In the genomic region with DNA sequence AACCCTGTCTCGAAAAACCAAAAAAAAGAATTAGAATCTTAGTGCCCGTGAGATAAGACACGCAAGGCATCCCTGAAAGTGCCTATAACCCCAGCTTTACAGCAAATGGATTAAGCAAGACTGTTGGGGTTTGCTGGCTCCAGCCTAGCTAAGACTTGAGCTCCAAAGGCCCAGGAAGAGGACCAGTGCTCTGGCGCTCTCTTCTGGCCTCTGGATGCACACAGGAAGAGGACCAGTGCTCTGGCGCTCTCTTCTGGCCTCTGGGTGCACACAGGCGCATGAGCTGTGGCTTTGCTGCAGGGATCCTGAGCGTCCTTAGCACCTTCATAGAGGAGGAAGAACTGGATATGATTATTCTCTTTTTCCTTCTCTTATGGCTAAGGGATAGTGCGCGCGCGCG, we compare ENCODE assay signal across 18 mouse cellular contexts. TPM values are rescaled to one million over a fixed set of nuclear protein-coding genes. Genes with fewer than 3 reads are reported as not detected.
A peak's percentile ranks its signal among the peaks of the same experiment; 100 is the strongest.
DNase-seq lines count a peak whose midpoint lies in the region; ATAC-seq and TF ChIP-seq lines count a peak whose summit lies in the region.
"Had no signal": no experiment of that assay in that cellular context is flagged by ENCODE, and none has a peak within 500 bp of the region (broad histone marks: within the 10 kb centered on the region; RNA-seq: fewer than 3 reads in every experiment).

No protein-coding gene starts in this region.

- intact Hi-C loops in left cerebral cortex, postnatal 4 days (cut with DNase I): no loop called here

- no peak overlapping the region for H3K4me3 ChIP-seq in lung, embryonic 14.5 days (ENCODE audit: low read depth, low read length)
- no peak overlapping the region for H3K4me3 ChIP-seq in forebrain, embryonic 12.5 days (replicated peaks)
- H3K4me3 ChIP-seq: embryonic facial prominence, embryonic 12.5 days; forebrain, embryonic 15.5 days; left cerebral cortex, adult 2 months; liver, embryonic 15.5 days; midbrain, embryonic 12.5 days; neural tube, embryonic 13.5 days had no signal

- H3K4me1 ChIP-seq in lung, embryonic 14.5 days (ENCODE audit: insufficient read depth): no peaks in the 10 kb centered on the region
- H3K4me1 ChIP-seq in forebrain, embryonic 12.5 days: no peaks in the 10 kb centered on the region
- H3K4me1 ChIP-seq: embryonic facial prominence, embryonic 12.5 days; forebrain, embryonic 15.5 days; midbrain, embryonic 12.5 days; neural tube, embryonic 13.5 days had no signal

- no peak overlapping the region for H3K9ac ChIP-seq in lung, embryonic 14.5 days
- H3K9ac ChIP-seq in forebrain, embryonic 12.5 days: no peak overlapping the region
- H3K9ac ChIP-seq: embryonic facial prominence, embryonic 12.5 days; forebrain, embryonic 15.5 days; liver, embryonic 15.5 days; midbrain, embryonic 12.5 days; neural tube, embryonic 13.5 days had no signal

- WGBS in lung, embryonic 14.5 days: 84% methylated on average over 12 of the region's 12 CpGs
- 83% methylated on average over 12 of the region's 12 CpGs for WGBS in forebrain, embryonic 12.5 days

- 0 out of 2 replicates have a peak, but pooled peaks cover 3% of the 10 kb centered on the region for H3K9me3 ChIP-seq in lung, embryonic 14.5 days (ENCODE audit: low read depth, low read length)
- no peaks in the 10 kb centered on the region for H3K9me3 ChIP-seq in forebrain, embryonic 12.5 days
- H3K9me3 ChIP-seq: forebrain, embryonic 15.5 days; liver, embryonic 15.5 days; midbrain, embryonic 12.5 days; neural tube, embryonic 13.5 days had no signal

- H3K27ac ChIP-seq in lung, embryonic 14.5 days (ENCODE audit: low read depth): no peak overlapping the region
- no peak overlapping the region for H3K27ac ChIP-seq in forebrain, embryonic 12.5 days
- H3K27ac ChIP-seq: embryonic facial prominence, embryonic 12.5 days; left cerebral cortex, adult 2 months; liver, embryonic 15.5 days; midbrain, embryonic 12.5 days; neural tube, embryonic 13.5 days had no signal

- no peak overlapping the region for H3K4me2 ChIP-seq in lung, embryonic 14.5 days
- no peak overlapping the region for H3K4me2 ChIP-seq in forebrain, embryonic 12.5 days
- H3K4me2 ChIP-seq: embryonic facial prominence, embryonic 12.5 days; forebrain, embryonic 15.5 days; liver, embryonic 15.5 days; midbrain, embryonic 12.5 days; neural tube, embryonic 13.5 days had no signal

- peak; percentile 16 for DNase-seq in embryo, embryonic 10.5 days (ENCODE audit: low spot score)
- no peak for DNase-seq in embryo, embryonic 11 days
- DNase-seq in lung, embryonic 14.5 days: peak; percentile 36
- no peak for DNase-seq in lung, adult 18-20 months
- DNase-seq in R1 (ENCODE audit: low read depth, low spot score): peak; percentile 40
- no peak for DNase-seq in left cerebral cortex, postnatal 4 days
- DNase-seq: cerebellum, adult 18-20 months; kidney, postnatal 10 days; thymus, postnatal 25 days had no signal

- peak; percentile 51 for TF ChIP-seq CTCF in lung, embryonic 14.5 days (IDR thresholded peaks at IDR 0.05; ENCODE audit: low read depth)

- H3K36me3 ChIP-seq in lung, embryonic 14.5 days (ENCODE audit: insufficient read depth): no peaks in the 10 kb centered on the region
- H3K36me3 ChIP-seq in forebrain, embryonic 12.5 days (replicated peaks): peaks cover 11% of the 10 kb centered on the region
- H3K36me3 ChIP-seq: liver, embryonic 15.5 days had no signal

- ATAC-seq in lung, embryonic 14.5 days (ENCODE audit: insufficient read depth): no peak
- ATAC-seq in megakaryocyte, adult 5-6 weeks (ENCODE audit: poor library complexity, severe bottlenecking): peak; percentile 81
- no peak for ATAC-seq in forebrain, embryonic 12.5 days (ENCODE audit: low FRiP score)
- ATAC-seq: hindbrain, embryonic 16.5 days had no signal

- H3K27me3 ChIP-seq in lung, embryonic 14.5 days (ENCODE audit: insufficient read depth, low read length): no peaks in the 10 kb centered on the region
- no peaks in the 10 kb centered on the region for H3K27me3 ChIP-seq in forebrain, embryonic 12.5 days
- H3K27me3 ChIP-seq: embryonic facial prominence, embryonic 12.5 days; forebrain, embryonic 15.5 days; liver, embryonic 15.5 days; midbrain, embryonic 12.5 days; neural tube, embryonic 13.5 days had no signal

RNA-seq across cellular contexts. Expression of a gene that starts 40.1 kb away (rescaled TPM):
- 12.2 and 12.7 TPM in 2 replicates for polyA plus RNA-seq in lung, embryonic 14.5 days (2014; fragmentation: Nextera tagmentation; extraction: Ambion mirVana)
- 8.8 and 10.2 TPM in 2 replicates for total RNA-seq in megakaryocyte, adult 5-6 weeks (2015)
- 5.6 and 8.0 TPM in 2 replicates for total RNA-seq in megakaryocyte, adult 5-6 weeks (2017)
- 10 to 100 TPM; 11.8 to 13.3 TPM for total RNA-seq in left cerebral cortex, postnatal 4 days (2021)
- 13.5 and 13.7 TPM in 2 replicates for polyA plus RNA-seq in forebrain, embryonic 12.5 days (2016; fragmentation: Nextera tagmentation; extraction: Ambion mirVana)

RNA-seq across cellular contexts. Expression of a gene that starts 58.8 kb away (rescaled TPM):
- 5,431 and 5,487 TPM in 2 replicates for polyA plus RNA-seq in lung, embryonic 14.5 days (2014; fragmentation: Nextera tagmentation; extraction: Ambion mirVana)
- 11,658 and 12,645 TPM in 2 replicates for total RNA-seq in megakaryocyte, adult 5-6 weeks (2015)
- total RNA-seq in megakaryocyte, adult 5-6 weeks (2017): 9,740 and 9,937 TPM in 2 replicates
- total RNA-seq in left cerebral cortex, postnatal 4 days (2021): 1,000 to 10,000 TPM; 5,205 to 5,346 TPM
- polyA plus RNA-seq in forebrain, embryonic 12.5 days (2016; fragmentation: Nextera tagmentation; extraction: Ambion mirVana): 3,508 and 3,592 TPM in 2 replicates

Comparison
In these comparisons a context has a peak if more than half of its experiments do, and no peak if none do; other contexts are left out.
1. DNase-seq: peak in embryo, embryonic 10.5 days (single experiment), lung, embryonic 14.5 days (single experiment) and R1 (single experiment); none in embryo, embryonic 11 days (single experiment), lung, adult 18-20 months (0 of 2) and left cerebral cortex, postnatal 4 days (single experiment).